Mouse (Mus musculus) layer of hippocampus, adult 9-10 months (tissue): ENCODE data around the gene Ddr1.

ENCODE experiments used
- DNase-seq: peaks from one replicate; pipeline ENCODE4 v3.0.0; 2022; ENCODE audit warnings: low spot score

Gene Ddr1

DNA sequence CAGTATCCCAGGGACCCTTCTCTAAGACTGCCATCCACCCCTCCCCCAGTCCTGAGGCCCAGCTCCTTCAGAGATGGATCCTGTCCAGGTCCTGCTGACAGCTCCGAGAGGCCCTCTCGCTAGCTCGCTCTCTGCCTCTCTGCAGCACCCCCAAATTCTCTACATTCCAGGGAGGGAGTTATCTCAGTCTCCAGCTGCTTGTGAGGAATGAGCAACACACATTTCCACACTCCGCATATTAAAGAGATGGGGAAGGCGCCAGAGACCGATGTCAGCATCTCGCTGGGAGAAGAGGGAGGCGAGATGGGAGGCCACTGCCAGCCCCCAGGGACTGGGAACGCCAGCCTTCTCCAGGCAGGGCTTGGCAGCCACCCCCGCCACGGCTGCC lies 15.9 kb upstream of the Ddr1 start:
- DNase-seq = no peak

DNA sequence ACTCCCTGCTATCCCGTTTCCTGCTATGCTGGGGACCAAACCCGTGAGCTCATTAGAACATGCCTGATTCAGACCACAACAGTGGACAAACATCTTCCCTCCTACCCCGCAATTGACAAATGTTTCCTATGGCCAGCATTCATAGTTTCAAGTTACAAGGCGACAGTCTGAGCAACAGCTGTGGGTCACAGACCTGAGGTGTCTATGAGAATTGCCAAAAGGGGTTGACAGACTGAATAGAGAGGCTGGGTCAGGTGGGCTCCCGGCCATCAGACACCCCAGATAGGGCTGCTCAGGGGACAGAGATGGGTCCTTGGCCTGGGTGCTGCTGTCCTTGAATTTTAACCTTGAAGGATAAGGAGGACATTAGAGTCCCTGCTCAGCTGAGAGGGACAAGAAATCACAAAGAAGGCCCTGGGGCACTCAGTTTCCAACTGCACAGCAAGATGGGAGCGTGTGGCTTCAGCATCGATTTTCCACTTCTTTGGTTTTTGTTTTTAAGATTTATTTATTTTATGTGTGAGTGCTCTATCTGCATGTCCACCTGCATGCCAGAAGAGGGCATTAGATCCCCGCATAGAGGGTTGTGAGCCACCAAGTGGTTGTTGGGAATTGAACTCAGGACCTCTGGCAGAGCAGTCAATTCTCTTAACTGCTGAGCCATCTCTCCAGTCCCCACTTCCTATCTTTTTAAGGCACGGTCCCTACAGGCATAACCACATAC lies 15.4 kb upstream of the Ddr1 start:
- no peak for DNase-seq

DNA sequence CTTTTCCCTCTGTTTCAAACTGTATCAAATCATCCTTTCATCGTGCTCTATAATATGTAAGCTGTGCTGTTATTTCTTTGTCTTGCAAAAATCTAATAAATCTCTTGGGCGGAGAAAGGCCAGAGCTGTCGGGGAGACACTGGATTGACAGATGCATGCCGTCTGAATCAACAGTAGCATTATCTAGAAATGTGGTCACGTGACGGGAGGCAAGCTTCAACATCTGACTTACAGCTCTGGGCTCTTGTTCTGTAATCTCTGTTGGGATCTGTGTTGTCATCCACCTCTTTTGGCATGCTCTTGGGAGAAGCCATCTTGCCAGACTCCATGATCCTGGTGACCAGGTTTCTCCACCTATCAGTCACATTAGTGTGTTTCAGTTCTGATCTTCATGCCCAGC lies 12.7 kb upstream of the Ddr1 start:
- no peak for DNase-seq

DNA sequence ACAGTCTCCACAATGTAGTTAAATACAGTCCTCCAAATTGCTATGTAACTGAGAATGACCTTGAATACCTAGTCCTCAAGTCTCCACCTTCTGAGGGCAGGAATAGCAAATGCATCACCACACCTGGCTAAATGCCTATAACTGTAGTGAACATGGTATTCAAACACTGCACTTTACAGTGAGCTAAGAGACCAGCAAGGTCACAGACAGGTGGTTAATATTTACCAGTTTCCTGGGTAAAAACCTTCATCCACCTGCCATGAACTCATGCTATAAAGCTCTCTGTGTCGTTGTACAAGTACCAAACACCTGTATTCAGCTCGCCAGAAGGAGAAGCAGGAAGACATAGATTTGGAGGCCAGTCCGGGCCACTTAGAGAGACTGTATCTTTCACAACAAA lies 11.7 kb upstream of the Ddr1 start:
- no peak for DNase-seq

DNA sequence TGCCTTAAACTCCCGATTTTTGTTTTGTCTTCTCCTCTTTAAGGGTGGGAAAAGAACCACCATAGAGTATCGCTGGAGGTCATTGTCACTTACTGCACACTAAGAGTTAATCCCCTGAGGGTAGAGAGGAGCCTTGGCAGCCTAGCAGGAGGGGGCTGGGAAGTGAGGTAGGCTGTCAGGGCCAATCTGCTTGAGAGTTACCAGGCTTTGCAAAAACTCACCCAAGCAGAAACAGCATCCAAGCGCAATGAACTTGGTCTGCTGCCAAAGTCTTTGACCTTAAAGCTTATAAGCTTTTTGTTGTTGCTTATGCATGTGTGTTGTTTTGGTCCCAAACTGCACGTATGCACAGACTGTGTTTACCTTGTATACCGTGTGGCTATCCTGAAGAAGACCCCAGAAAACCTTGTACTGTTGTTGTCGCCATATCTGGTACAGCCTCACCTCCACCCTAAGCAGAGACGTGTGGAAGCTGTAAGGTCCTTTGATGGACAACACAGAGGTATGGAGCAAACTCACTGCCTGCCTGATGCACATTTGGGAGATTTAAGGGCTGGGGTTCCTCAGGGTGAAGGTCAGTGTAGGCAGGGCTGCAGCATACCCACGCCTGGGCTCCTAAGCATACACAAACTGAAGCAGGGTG lies 6.4 kb upstream of the Ddr1 start:
- DNase-seq = no peak

DNA sequence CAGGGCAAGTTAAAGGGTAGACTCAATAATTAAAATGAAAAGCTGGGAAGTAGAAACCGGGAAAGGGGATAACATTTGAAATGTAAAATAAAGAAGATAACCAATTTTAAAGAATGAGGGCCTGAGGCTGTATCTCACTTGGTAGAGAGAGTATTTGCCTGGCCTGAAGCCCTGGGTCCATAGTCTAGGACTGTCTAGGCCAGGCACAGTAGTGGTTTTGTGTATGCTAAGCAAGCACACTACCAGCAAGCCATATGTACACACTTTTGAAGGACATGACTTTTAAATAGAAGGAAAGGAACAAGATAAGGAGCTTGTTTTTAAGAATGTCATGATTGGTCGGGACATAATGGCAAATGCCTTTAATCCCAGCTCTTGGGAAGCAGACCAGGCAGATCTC lies 4.2 kb upstream of the Ddr1 start:
- DNase-seq = no peak

DNA sequence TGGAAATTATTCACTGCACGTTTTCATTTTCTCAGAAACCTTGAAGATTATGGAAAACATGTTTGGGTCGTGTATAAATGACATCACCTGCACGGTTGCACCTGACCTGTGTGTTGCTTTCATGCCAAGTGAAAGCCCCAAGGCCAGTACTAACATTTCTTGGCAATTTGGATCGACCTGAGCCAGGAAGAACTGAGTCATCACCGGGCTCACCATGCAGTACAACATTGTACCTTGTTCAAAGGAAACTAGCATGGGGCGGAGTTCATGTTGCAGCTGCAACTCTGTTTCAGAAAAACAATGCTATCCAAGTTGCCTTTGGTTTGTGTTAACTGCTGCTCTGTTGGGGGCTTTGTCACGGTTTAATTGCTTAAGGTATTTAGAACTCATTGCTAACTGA lies 3.5 kb upstream of the Ddr1 start:
- DNase-seq = no peak

DNA sequence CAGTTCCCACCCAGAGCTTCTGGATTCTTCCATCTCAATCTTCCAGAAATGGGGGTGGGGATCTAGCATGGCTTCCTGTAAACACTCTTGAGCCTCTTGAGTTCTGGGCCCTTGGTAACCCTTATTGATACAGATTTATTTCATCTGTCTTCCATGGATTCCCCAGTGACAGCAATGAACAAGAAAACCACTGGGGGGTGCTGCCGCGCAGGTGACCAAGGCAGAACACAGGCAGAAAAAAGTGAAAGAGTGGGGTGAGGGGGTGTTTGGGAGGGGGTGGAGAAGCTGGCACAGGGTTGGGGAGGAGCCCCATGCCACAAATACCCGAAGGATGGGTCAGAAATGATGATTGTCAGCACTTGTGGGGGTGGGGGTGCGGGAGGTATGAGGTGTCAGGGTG lies 1.4 kb upstream of the Ddr1 start:
- no peak for DNase-seq

DNA sequence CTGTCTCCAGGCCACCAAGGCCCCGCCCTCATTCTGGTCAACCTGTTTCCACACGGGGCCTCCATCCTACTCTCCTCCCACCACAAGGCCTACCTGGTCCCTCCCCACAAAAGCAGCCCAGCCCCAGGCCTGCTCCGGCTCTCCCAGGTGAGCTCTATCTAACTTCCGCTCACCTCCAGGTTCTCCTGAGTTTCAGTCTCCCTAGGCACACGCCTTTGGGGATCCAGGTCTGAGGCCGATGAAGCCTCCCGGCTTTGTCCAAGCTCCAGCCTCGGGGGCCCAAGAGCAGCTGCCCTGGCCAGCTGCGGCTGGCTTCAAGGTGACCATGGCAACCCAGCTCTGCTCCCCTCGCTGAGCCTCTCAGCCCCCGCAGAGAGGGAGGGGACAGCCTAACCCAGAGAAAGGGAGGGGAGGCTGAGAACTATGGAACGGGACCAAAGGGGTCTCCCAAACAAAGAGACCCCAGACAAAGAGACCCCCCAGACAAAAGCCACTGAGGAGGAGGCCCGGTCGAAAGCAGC lies 610 bp downstream of the Ddr1 start:
- DNase-seq = no peak

DNA sequence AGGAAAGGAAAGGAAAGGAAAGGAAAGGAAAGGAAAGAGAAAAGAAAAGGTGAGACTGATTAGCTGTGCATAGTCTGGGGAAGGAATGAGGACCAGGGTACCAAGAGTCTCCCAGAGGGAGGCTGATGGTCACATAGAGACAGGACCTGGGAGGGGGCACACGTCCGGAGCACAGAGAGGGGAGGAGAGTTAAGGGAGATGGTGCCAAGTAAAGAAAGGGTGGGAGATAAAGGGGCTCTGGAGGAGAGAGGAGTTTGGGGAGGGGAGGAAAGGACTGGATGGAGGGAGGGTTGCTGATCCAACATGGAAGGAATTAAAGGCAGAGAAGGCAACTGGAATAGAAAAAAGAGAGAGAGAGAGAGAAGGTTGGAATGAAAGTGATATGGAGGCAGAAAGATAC lies 1.4 kb downstream of the Ddr1 start:
- no peak for DNase-seq

DNA sequence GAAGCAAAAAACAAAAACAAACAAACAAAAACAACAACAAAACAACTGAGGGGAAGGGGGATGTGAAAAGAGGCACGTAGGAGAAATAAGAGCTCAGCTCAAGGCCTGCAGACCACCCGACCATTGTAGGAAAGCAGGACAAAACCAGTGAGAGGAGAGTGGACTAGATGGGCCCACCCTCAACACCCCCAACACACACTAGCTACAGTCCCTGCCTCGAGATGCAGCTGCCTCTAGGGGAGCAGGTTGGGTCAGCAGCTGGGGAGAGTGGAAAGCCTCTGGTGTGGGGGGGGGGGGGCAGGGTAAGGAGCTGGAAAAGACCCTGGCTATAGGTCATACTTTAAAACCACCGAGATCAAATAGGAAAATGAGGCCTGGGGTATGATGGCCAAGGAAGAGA lies 1.8 kb downstream of the Ddr1 start:
- no peak for DNase-seq

DNA sequence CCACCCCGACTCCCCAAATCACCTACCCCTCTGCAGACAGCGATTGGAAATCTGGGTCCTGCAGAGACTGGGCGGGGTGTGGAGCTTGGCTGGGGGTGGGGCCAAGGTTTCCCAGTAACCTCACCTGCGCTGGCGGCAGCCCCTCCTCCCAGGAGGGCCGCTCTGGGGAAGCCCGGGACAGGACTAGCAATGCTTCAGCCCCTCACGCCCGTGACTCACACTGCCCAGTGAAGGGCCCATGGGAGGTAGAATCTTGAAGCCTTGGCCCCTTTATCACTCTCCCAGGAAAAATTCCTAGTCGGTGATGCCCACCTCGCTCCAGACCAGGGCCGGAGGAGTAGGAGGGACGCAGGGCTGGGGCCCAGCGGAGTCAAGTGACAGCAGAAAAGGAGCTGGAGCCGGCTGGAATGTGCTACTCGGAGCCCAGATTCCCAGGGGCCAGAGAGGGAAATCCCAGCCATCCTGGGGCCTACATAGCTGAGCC lies 2.4 kb downstream of the Ddr1 start:
- DNase-seq = no peak

DNA sequence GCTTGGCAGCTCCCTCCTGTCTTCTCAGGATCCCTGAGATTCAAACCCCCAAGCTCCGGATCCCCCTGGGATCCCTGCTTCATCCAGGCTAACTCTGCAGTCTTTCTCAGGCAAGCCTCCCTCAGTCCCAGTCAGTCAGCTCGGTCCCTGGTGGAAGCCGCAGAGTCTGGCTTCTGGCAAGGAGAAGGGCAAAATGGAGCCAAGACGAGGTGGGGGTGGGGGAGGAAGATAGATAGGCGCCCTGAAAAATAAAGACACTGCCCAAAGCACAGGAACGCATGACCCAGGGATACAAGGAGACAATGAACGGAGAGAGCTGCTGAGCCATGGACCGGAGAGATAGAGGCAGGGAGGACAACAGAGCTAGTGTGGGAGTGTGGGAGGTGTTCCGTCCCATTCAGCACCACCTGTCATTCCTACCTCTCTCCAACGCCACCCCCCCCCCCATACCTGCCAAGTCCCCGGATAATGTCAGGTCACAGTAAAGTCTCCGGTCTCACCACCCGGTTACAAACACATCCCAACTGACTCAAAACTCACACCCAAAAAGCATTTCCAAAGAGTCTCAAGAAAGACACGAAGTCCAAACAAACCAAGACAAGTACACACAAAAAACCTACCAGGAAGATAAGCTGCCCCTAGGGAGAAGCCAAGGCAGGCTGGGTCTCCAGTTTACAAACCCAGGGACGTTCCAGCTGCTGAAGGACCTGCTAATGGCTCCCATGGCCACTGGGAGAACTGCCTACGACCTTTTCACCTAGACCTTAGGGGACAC lies 3.0 kb downstream of the Ddr1 start:
- no peak for DNase-seq

DNA sequence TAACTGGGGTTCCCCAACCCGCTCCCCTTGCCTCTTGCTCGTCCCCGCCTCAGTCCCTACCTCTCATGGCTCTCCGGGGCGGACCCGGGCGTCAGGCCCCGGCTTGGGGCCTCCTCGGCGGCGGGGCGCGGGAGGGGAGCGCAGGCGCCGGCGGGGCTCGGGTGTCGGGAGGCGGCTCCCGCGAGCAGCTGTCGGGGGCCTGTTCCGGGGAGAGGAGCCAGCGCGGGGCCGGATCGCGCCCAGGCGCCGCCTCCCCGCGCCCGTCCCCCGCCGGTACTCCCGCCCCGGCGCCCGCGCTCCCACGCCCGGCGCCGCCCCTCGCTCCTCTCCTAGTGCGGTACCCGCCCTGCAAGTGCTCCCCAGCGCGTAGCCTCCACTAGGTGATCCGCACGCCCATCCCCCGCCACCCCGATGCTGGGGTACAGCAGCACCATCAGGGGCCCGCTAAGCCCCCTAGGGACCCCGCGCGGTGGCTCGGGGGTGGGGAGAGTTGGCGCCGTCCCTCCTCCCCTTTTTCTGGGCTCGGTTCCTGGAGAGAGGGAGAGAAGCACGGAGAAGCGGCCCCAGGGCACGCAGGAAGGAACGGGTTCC lies 4.0 kb downstream of the Ddr1 start:
- DNase-seq = no peak

DNA sequence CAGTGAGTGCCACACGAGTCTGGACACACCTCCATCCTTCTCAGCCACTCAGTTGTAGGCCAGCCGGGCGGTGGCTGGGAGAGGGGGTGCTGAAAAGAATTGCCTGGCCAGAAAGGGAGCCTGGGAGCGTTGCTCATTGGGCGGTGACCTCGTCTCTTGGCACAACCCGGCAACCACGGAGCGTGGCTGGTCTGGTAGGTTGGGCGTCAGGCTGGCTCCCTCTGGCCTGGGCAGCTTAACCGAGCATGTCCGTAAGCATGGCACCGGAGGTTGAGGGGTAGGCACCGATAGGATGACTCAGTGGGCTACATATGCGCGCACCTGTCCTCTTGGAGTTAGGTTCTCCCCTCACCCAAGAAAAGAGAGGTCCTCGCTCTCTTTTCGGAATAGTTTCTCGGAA lies 4.5 kb downstream of the Ddr1 start:
- no peak for DNase-seq

DNA sequence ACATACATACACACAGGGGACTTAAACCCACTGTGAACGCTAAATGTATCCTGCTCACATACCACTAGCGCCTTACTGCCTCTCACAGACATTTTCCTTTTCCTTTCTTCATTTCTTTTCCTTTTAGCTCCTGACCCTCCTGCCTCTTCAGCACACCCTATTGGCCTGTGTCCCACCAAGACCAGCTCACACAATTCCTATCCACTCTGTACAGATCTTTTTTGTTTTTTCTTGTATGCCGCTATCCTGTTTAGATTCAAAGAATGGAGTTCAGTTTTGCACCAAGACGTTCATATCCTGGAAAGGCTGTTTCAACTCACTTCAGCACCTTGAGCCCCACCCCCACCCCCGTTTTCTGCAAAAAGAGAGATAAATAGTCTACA lies 5.9 kb downstream of the Ddr1 start:
- DNase-seq = no peak

DNA sequence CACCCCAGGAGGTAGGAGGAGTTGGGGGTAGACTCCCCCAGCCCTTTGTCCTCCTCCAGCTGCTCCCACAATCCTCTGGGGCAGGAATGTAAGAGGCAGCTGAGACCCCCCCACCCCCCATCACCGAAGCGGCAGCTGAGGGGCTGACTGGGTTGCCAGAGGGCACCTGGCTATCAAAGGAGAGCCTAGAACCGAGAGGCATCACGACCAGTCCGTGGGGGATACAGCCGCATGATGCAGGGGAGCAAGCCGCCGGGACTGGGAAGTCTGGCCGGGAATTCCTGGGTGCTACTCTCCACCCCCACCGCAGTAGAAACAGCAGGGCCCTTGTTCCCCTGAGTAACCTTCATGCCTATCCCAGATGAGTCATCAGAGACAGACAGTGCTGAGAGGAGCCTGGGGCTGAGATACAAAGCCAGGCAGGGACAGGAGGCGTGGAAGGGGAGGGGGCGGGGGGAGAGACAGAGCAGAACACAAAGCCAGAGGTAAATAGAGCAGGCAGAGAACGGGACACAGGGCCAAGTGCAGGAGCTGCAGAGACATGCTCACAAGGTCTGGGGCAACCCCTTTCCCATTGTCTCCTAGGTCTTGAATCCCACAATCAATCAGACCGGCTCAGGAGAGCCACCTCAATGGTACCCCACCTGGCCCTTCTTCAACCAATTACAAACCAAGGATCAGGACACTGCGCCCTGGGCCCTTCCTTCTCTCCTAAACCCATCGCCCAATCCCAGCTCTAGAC lies 6.5 kb downstream of the Ddr1 start:
- DNase-seq = no peak

DNA sequence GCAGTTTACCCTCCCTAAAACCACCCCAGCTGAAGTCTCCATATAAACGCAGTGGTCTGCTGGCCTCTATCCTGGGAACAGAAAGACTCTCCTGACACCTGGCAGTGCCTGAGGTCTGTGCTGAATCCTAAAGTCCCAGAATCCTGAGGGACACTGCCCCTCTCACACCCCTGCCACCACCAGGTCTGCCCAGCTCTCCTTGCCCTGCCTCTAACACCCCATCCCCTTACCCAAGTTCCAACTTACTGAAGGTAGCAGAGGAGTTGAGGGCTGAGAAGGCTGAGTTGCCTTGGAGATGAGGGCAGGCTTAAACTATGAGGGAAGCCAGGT lies 7.0 kb downstream of the Ddr1 start:
- no peak for DNase-seq

DNA sequence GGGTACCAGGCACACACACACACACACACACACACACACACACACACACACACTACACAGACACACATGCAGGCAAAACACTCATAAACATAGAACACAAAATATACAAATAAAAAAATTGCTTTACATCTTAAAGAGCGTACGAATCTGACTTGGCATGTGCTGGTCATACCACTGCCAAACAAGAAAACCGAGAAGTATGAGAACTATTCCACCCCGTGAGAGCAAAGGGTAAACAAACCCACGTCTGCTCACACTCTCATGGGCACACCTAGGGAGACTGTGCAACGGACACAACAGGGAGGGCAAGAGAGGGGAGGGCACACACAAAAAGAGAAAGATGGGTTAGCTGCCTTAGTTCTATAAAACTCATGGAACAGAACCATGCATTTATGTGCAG lies 7.7 kb downstream of the Ddr1 start:
- no peak for DNase-seq

DNA sequence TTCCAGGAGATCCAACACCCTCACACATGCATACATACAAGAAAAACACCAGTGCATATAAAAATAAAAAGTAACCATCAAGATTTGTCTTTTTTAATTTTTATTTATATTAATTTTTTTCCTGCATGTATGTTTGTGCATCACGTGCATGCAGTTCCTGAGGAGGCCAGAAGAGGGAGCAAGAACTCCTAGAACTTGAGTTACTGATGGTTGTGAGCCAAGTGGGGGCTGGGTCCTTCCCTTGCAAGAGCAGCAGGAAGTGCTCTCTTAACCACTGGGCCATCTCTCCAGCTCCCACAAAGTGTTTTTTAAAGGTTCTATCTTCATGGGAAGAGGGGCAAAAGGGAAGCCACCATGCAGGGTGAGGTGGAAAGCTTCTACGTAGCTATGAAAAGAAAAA lies 9.1 kb downstream of the Ddr1 start:
- DNase-seq = no peak

DNA sequence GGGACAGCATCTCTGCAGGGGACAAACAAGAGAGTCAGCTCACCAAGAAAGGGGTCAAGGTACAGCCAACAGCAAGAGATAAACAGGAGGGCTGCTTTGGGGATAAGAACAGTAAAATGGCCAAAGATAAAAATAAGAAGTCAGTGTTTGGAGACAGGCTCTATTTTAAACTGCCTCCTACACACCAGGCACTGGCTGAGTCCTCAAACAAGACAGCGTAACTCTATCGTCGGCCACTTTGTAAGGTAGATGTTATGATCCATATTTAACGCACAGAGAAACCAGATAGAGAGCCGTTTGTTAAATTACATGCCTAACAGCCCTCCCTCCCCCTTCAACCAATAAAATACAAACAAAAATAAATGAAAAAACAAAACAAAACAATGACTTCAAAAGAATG lies 10.5 kb downstream of the Ddr1 start:
- DNase-seq = no peak

DNA sequence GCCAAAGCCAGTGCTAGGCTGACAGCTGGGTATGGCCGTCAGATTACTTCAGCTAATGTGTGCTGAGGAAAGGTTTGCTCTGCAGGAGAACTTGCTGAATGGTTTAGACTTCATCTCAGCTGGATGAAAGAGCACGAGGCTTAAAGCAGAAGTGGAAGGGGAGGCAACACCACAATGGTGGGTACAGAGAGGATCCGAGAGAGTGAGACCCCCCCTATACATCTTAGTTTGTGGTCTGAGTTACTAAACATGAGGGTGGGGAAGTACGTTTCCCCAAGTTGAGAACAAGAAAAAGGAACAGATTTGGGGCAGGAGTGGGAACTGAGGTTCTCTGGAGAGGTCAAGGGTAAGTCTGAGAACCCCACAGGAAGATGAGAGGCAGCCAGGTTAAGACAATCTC lies 12.1 kb downstream of the Ddr1 start:
- no peak for DNase-seq
